Mouse (Mus musculus) heart, adult 2 months (tissue): Measurements from ENCODE around the gene Hsd11b2. TPM values are rescaled to one million over a fixed set of nuclear protein-coding genes. Genes with fewer than 3 reads are reported as not detected.

Experiments
- DNase-seq, 2 experiments: peaks; one replicate each; pipeline ENCODE4 v3.0.0; 2021
- H3K27ac ChIP-seq: fragments of 200-600 bp; 2 replicates; pipeline ENCODE4 v1.8.1; 2022
- H3K27me3 ChIP-seq: fragments of 200-500 bp; 2 replicates; pipeline ENCODE4 v1.6.1; 2012; ENCODE audit warnings: mild to moderate bottlenecking, low read length, inconsistent platforms, mixed read lengths; ENCODE audit not compliant: control insufficient read depth, insufficient read depth
- H3K36me3 ChIP-seq: fragments of 200-500 bp; 2 replicates; pipeline ENCODE4 v1.6.1; 2012; ENCODE audit warnings: low read length, inconsistent platforms; ENCODE audit not compliant: control insufficient read depth, insufficient read depth
- H3K4me1 ChIP-seq: fragments of 200-500 bp; 2 replicates; pipeline ENCODE4 v1.6.1; 2011; ENCODE audit warnings: low read length; ENCODE audit not compliant: control insufficient read depth, insufficient read depth
- H3K4me3 ChIP-seq: fragments of 200-600 bp; 2 replicates; pipeline ENCODE4 v1.8.1; 2022
- H3K79me2 ChIP-seq: fragments of 200-500 bp; replicated peaks from 2 replicates; pipeline ENCODE4 v1.6.1; 2012; ENCODE audit warnings: mild to moderate bottlenecking, inconsistent platforms, low read length, moderate library complexity, mixed read lengths; ENCODE audit not compliant: control insufficient read depth, insufficient read depth
- H3K9ac ChIP-seq: fragments of 200-500 bp; 2 replicates; pipeline ENCODE4 v1.6.1; 2012; ENCODE audit warnings: low read depth, mild to moderate bottlenecking, control low read depth, inconsistent platforms, low read length, mixed read lengths
- CTCF ChIP-seq: fragments of 200-600 bp; IDR thresholded peaks from 2 replicates; pipeline ENCODE4 v1.8.1; 2022; ENCODE audit warnings: antibody characterized with exemption, mild to moderate bottlenecking, moderate library complexity
- EP300 ChIP-seq: fragments of 200-500 bp; IDR thresholded peaks from 2 replicates; pipeline ENCODE4 v1.6.1; 2011; ENCODE audit warnings: low read depth, low read length, control low read depth; ENCODE audit not compliant: insufficient read depth
- POLR2A ChIP-seq: fragments of 200-500 bp; IDR thresholded peaks from 2 replicates; pipeline ENCODE4 v1.6.1; 2011; ENCODE audit warnings: mild to moderate bottlenecking, low read depth, low read length, control low read depth; ENCODE audit not compliant: insufficient read depth
- WGBS: fragments of 180-500 bp; shearing (Covaris S2); methylation state at CpG from one replicate; pipeline ENCODE4 v1.1.7; 2018; 5-methylcytosine and 5-hydroxymethylcytosine counted together
- intact Hi-C: fragments of 180-260 bp; cut with DNase I; formaldehyde crosslinking; loops from one replicate; pipeline ENCODE4 v1.15.1; 2025
- polyA plus RNA-seq: library from polyadenylated mRNA; depleted of rRNA; stranded (reverse); fragments of >200 nt; gene quantifications from 2 replicates; pipeline ENCODE4 v1.2.3, GENCODE M21; 2012
- total RNA-seq, 2 experiments: library from RNA; stranded (reverse); gene quantifications; 2 replicates each; pipeline ENCODE4 v1.2.3; 2021

The Hsd11b2 gene
- total and polyA plus RNA-seq, 3 experiments: 0.08 to 0.23 TPM; not detected in 1

DNA sequence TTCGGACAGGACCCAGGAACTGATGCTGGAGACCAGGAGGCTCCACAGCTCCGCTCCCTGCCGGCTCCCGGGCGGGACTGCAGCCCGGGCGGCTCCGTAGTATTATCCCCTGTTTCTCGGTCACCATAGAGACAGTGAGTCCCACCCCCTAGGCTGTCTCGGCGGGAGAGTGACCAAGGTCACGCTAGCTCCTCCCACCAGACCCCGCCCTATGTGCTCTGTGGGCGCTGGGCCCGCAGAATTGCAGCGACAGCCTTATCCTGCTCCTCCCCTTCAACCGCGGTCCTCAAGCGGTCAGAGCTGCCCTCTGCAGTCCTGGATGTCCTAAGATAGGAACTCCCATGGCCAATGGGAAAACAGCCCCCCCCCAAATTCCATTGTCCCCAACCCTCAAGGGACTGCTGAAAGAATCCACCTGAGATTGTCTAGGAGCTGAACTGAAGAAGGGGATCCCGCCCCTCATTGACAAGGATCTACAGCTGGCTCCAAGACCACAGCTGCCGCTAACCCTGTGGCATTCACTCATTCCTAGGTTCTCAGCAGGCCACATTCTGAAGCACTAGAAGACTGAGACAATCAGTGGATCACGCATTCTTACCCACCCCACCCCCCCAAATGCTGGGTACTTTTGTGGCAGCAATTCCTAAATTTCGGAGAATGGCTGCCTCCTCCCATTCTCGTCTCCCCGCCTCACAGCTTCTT is 47.1 kb upstream of the Hsd11b2 start, which contains the start of gene Tppp3:
Gene Tppp3, minus strand, starts transcription at position 213 of the 702 bp plus-strand sequence.
- peaks cover 32% of the 10 kb centered on the region for H3K4me1 ChIP-seq
- intact Hi-C loops: loop anchor here (2.0 kb wide), 2 partner anchors 17 to 57 kb away; no protein-coding TSS in a partner anchor
- H3K4me3 ChIP-seq: peak within 1 kb of the TSS; percentile 53
- DNase-seq: peak; percentile 97
- 12% methylated on average over 25 of the region's 25 CpGs for WGBS
- no peaks in the 10 kb centered on the region; the same call in 1 of the 2 replicates for H3K36me3 ChIP-seq
- H3K79me2 ChIP-seq: no peaks in the 10 kb centered on the region
- peak within 1 kb of the TSS; percentile 61 for H3K9ac ChIP-seq
- no peaks in the 10 kb centered on the region for H3K27me3 ChIP-seq
- H3K27ac ChIP-seq: peak within 1 kb of the TSS; percentile 75
- TF ChIP-seq POLR2A (peak; percentile 90), CTCF (peak; percentile 82), EP300 (peak; percentile 83)

DNA sequence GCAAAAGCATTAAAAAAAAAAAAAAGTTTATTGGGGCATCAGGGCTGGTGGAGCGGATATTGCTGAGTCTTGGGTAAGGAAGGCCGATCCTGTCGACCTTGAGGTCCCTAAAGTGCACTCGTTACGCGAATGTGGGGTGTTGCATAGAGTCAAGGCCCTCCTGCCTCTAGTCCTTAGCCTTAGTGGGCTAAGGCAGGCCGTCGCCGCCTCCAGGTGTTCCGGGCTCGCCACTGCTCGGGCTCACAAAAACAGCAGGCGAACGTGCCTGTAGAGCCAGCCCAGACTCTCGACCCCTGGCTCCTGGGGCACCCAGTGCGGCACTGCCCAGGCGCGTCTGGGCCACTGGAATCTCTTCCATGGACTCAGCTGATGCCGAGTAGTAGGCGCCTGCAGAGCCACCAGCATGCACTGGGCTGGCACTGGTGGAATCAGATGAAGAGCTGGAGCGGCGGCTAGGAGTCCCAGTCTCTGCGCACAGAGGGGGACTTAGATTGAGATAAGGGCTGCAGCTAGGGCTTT is 46.1 kb upstream of the Hsd11b2 start:
- TF ChIP-seq EP300: no peak
- TF ChIP-seq POLR2A: no peak
- no peak for TF ChIP-seq CTCF
- DNase-seq: no peak
- Histone ChIP-seq H3K27ac (no peak overlapping the region; the same call in 1 of the 2 replicates), H3K4me3 (no peak overlapping the region), H3K4me1 (peaks cover 26% of the 10 kb centered on the region), H3K9ac (no peak overlapping the region), H3K27me3 (no peaks in the 10 kb centered on the region), H3K79me2 (no peaks in the 10 kb centered on the region), H3K36me3 (no peaks in the 10 kb centered on the region; the same call in 1 of the 2 replicates)
- intact Hi-C loops: no loop called here
- WGBS: 86% methylated on average over 23 of the region's 23 CpGs

DNA sequence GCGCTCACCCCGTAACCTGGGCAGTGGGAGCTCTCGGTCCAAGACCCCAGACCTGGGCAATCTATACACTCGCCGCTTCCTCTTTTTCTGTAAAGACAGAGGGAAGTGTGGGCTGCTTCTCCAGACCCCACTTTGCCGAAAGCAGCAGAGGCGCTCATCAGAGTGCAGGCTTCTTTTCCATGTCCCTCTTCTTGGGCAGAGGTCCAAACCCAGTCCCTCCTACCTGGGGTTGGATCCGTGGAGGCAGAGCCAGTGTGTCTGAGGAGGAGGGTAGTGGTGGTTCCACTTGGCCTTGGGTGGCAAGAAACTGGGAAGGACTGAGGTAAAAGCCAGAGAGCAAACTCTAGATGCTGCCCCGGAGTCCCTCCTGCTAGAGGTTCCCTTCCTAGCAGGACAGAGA is 45.6 kb upstream of the Hsd11b2 start:
- 88% methylated on average over 9 of the region's 9 CpGs for WGBS
- DNase-seq: no peak
- H3K4me3 ChIP-seq: no peak overlapping the region
- intact Hi-C loops: no loop called here
- H3K27ac ChIP-seq: peak overlapping the region; percentile 76; the same call in 1 of the 2 replicates
- H3K9ac ChIP-seq: no peak overlapping the region
- no peaks in the 10 kb centered on the region for H3K27me3 ChIP-seq
- H3K36me3 ChIP-seq: no peaks in the 10 kb centered on the region; the same call in 1 of the 2 replicates
- TF ChIP-seq CTCF (no peak), POLR2A (no peak), EP300 (no peak)
- no peaks in the 10 kb centered on the region for H3K79me2 ChIP-seq
- peaks cover 26% of the 10 kb centered on the region for H3K4me1 ChIP-seq

DNA sequence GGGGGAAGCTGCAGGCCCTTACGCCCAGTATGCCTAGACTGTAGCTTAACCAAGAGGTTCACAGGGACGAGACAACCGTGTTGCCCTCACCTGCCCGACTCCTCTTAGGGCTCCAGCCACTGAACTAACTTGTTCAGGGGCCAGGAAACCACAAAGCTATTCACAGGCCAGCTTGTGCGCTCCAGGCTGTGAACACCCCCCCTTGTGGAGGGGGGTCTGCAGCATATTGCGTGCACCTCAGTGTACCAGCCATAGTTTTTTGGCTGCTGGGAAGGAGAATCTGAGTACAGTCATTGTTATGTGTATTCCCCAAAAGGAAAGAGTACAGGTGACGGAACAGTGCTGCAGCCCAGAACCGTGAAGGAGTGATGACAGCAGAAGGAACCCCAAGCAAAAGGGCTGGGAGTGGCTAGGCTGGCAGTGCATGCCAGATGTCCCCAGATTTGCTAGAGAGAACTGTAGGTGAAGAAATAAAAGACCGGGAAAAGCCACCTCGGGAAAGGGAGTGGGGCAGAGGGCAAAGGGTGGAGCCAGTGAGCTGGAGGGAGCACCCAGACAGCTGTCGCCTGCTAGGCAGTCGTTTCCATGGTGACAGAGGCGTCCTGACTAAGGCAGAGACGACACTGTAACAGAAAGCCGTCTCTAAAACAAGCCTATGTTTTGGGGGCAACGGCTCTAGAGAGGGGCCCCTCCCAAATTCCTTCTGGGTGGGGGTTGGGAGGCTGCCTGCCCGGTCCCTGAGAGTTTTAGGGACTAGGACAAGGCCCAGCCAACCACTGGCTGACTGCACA is 44.5 kb upstream of the Hsd11b2 start:
- intact Hi-C loops: no loop called here
- H3K27ac ChIP-seq: peak overlapping the region; percentile 76
- peaks cover 24% of the 10 kb centered on the region for H3K4me1 ChIP-seq
- 43% methylated on average over 17 of the region's 17 CpGs for WGBS
- peak; percentile 61 to 78 for DNase-seq
- no peak overlapping the region for H3K4me3 ChIP-seq
- TF ChIP-seq POLR2A: no peak
- no peak for TF ChIP-seq CTCF
- TF ChIP-seq EP300: no peak
- no peak overlapping the region for H3K9ac ChIP-seq
- H3K27me3 ChIP-seq: no peaks in the 10 kb centered on the region
- no peaks in the 10 kb centered on the region for H3K79me2 ChIP-seq
- no peaks in the 10 kb centered on the region; the same call in 1 of the 2 replicates for H3K36me3 ChIP-seq

DNA sequence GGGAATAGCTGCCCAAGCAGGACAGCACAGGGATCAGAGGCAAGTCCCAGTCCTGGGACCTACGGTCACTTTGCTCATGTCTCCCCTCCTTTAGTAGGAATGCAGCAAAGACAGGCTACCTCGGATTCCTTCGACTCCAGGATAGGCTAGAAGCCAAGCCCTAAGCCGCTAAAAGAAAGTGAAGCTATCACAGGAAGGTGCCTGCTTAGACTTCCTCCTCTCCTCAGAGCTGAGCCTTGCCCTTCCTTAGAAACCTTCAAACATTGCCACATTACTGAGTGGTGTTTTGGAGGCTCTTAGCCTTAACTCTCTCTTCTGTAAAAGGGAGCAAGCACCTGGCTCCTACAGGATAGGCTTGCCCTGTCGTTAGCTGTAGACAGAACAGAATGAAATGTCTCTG is 43.9 kb upstream of the Hsd11b2 start:
- H3K79me2 ChIP-seq: no peaks in the 10 kb centered on the region
- H3K27me3 ChIP-seq: no peaks in the 10 kb centered on the region
- H3K9ac ChIP-seq: no peak overlapping the region
- TF ChIP-seq EP300 (no peak), CTCF (no peak), POLR2A (no peak)
- no peaks in the 10 kb centered on the region; the same call in 1 of the 2 replicates for H3K36me3 ChIP-seq
- 0 out of 2 replicates have a peak overlapping the region, but pooled peaks have one; percentile 15 for H3K4me3 ChIP-seq
- DNase-seq: no peak
- intact Hi-C loops: loop anchor here (5.0 kb wide), 2 partner anchors 32 to 117 kb away; no protein-coding TSS in a partner anchor
- WGBS: 26% methylated on average over 5 of the region's 5 CpGs
- peaks cover 21% of the 10 kb centered on the region for H3K4me1 ChIP-seq
- peak overlapping the region; percentile 76 for H3K27ac ChIP-seq

DNA sequence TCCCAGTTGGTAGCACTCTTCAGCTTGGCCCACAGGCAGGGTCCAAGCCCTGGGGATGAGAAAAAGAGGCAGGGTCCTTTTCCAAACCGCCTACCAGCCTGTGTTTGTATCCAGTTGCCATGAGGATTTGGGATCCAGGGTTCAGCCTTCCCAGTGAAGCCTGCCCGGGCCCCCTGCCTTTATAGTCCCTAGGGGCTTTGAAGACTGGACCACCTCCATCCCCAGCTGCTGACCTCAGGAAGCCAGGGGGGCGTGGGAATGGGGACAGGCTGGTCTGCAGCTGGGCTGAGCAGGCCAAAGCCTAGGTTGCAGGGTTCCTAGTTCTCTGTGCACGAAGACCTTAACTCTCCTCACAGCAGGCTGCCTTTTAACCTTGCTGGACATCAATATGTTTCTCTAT is 43.3 kb upstream of the Hsd11b2 start:
- H3K4me3 ChIP-seq: no peak overlapping the region
- H3K9ac ChIP-seq: 0 out of 2 replicates have a peak overlapping the region, but pooled peaks have one; percentile 4
- no peak for TF ChIP-seq CTCF
- H3K27ac ChIP-seq: peak overlapping the region; percentile 76
- no peaks in the 10 kb centered on the region; the same call in 1 of the 2 replicates for H3K36me3 ChIP-seq
- 62% methylated on average over 4 of the region's 4 CpGs for WGBS
- no peaks in the 10 kb centered on the region for H3K79me2 ChIP-seq
- intact Hi-C loops: loop anchor here (5.0 kb wide), 2 partner anchors 33 to 118 kb away; no protein-coding TSS in a partner anchor
- H3K4me1 ChIP-seq: peaks cover 17% of the 10 kb centered on the region
- DNase-seq: peak; percentile 79 to 80
- H3K27me3 ChIP-seq: no peaks in the 10 kb centered on the region
